Mouse (Mus musculus) spleen, postnatal 4 days (tissue): ENCODE results near the gene Tatdn2.
A peak's percentile ranks its signal among the peaks of the same experiment; 100 is the strongest.

Experiments
- DNase-seq, 2 experiments: peaks; one replicate each; pipeline ENCODE4 v3.0.0; 2022; ENCODE audit warnings: low spot score in 2 of 2

The Tatdn2 gene

GRCm38 (mm10) chr6:113696582-113697221 is at the start of gene Tatdn2:
TSS of gene Tatdn2 (plus strand) at chr6:113697050.
- DNase-seq, result peak; percentile 96 to 97

- no peak for DNase-seq
These were observed 47.3 kb upstream of the Tatdn2 start for GRCm38 (mm10) chr6:113649346-113650196.

GRCm38 (mm10) chr6:113650197-113650640 is 46.6 kb upstream of the Tatdn2 start:
- DNase-seq, result no peak

- no peak for DNase-seq
These were observed 45.2 kb upstream of the Tatdn2 start for GRCm38 (mm10) chr6:113651626-113652025.

- DNase-seq, result no peak
These were observed 43.3 kb upstream of the Tatdn2 start for GRCm38 (mm10) chr6:113653551-113653950.

GRCm38 (mm10) chr6:113654102-113654501 is 42.7 kb upstream of the Tatdn2 start:
- DNase-seq, result no peak

- no peak for DNase-seq
These were observed 42.0 kb upstream of the Tatdn2 start for GRCm38 (mm10) chr6:113654753-113655397.

GRCm38 (mm10) chr6:113655475-113655874 is 41.4 kb upstream of the Tatdn2 start:
- DNase-seq, result no peak

- DNase-seq, result no peak
These were observed 40.0 kb upstream of the Tatdn2 start for GRCm38 (mm10) chr6:113656847-113657246.

GRCm38 (mm10) chr6:113658226-113658625 is 38.6 kb upstream of the Tatdn2 start:
- no peak for DNase-seq

GRCm38 (mm10) chr6:113659648-113660491 is 37.0 kb upstream of the Tatdn2 start:
- DNase-seq, result no peak

GRCm38 (mm10) chr6:113660492-113661352 is 36.1 kb upstream of the Tatdn2 start:
- DNase-seq, result peak in 1 of 2 experiments; percentile 38

GRCm38 (mm10) chr6:113661353-113662241 is 35.3 kb upstream of the Tatdn2 start:
- DNase-seq, result peak; percentile 51 to 71

- no peak for DNase-seq
These were observed 33.7 kb upstream of the Tatdn2 start for GRCm38 (mm10) chr6:113662964-113663700.

- no peak for DNase-seq
These were observed 32.5 kb upstream of the Tatdn2 start for GRCm38 (mm10) chr6:113664305-113664704.

GRCm38 (mm10) chr6:113667611-113668122 is 29.2 kb upstream of the Tatdn2 start:
- no peak for DNase-seq

GRCm38 (mm10) chr6:113668287-113669154 is 28.3 kb upstream of the Tatdn2 start:
- DNase-seq, result no peak

- peak in 1 of 2 experiments; percentile 35 for DNase-seq
These were observed 27.0 kb upstream of the Tatdn2 start for GRCm38 (mm10) chr6:113669821-113670220.
